Mouse (Mus musculus) brain, embryonic 14.5 days (tissue): ENCODE results near the gene Npepl1.

ENCODE experiments used
- CTCF ChIP-seq: fragments of 200-500 bp; IDR thresholded peaks from 2 replicates; pipeline ENCODE4 v1.5.1; 2012; ENCODE audit warnings: inconsistent platforms, mild to moderate bottlenecking, moderate library complexity, borderline replicate concordance; ENCODE audit not compliant: insufficient read depth, insufficient read length; ENCODE audit errors: extremely low read depth
- POLR2A ChIP-seq: fragments of 200-500 bp; IDR thresholded peaks from 2 replicates; pipeline ENCODE4 v1.6.1; 2012; ENCODE audit warnings: mild to moderate bottlenecking, inconsistent platforms, borderline replicate concordance; ENCODE audit not compliant: poor library complexity, insufficient read depth, insufficient read length, severe bottlenecking; ENCODE audit errors: extremely low read depth

GRCm38 (mm10) chr2:174102399-174102798, 7.8 kb upstream of the Npepl1 start:
- TF ChIP-seq POLR2A (no peak), CTCF (no peak)
